Mouse (Mus musculus): ENCODE data around the gene Tmem219.

The Tmem219 gene

DNA sequence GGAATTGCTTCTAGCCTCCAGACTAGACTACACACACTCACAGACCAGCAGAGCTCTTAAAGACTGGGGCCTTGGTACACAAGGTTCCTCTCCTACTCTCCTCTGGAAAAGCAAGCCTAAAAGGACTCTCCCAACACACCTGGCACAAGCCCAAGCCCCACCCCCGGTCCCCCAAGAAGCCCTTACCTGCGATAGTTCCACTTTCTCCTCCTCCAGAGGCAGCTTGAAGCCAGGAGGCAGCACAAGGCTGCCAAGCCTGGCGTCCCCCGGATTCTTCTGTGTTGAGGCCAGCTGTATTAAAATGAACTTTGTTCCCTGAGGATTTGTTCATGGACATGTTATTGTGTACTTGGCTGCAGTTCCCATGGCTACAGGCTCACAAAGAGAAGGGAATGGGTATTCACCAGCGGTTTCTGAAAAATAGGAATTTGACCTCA, at the start of gene Tmem219:
Gene Tmem219, minus strand, starts transcription at position 294 of the 437 bp plus-strand sequence.
- no peak for DNase-seq (ENCODE audit: extremely low spot score, low read depth, low spot score)

DNA sequence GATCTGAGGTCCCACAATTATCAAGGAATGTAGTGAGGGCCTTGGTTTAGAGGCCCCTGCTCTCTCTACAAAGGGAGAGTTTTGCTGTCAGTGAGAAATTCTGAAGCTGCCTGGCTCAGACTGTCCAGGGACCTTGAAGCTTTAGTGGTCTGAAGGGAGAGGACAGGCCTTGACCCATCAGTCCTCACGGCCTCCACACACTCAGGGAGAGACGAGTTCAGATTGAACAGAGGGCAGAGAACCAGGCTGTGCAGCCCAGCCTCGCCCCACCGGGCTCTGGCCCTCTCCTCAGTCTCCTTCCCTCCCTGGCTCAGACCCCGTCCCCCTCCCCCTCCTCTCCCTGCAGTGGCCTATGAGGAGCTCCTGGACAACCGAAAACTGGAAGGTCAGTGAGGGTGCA, 44.6 kb upstream of the Tmem219 start:
- no peak for DNase-seq (ENCODE audit: extremely low spot score, low read depth, low spot score)

DNA sequence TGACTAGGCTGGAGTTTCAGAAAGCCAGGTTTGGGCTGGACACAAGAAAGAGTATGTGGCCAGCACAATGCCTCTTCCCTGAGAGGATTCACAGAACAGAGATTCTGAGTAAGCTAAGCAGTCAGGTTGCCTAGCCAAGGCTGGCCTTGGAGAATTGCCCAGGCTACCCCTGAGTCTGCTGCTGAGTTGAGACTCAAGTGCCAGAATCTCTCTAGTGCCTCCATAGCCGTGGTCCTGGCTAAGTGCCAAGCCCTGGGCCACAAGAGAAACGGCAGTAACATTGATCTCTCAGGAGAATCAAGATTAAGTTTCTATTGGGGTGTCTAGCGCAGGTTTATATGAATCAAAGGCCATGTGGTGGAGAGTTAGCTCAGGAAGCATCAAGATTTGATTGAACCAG, 42.9 kb upstream of the Tmem219 start:
- DNase-seq (ENCODE audit: extremely low spot score, low read depth, low spot score) = no peak

DNA sequence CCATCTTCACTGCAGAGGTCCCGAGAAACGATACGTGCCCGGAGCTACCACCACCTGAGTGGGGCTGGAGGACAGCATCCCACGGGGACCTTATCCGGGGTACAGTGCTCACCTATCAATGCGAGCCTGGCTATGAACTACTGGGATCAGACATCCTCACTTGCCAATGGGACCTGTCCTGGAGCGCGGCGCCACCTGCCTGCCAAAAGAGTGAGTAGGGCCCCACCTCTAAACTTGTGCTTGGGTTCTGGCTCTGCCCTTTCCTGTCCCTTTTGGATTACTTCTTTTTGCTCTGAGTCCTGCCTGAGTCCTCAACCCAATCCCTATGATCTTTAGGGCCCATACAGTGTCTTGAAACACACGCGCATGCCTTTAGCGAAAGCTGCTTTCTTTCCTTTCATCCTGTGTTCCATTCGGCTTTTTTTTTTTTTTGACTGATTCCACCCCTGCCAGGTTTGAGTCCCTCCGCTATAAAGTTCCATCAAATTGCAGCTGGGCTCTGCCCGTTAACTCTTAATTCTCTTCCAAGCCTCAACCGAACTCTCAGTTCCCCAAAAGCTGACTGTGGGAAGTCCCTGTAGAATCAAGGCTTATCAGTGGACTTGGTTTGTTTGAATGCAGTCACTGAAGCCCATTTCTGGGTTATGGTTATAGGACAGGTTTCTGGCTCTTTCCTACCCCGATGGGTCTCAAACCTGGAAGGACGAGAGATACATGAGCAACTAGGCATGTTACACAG, 41.0 kb upstream of the Tmem219 start:
- no peak for DNase-seq (ENCODE audit: extremely low spot score, low read depth, low spot score)

DNA sequence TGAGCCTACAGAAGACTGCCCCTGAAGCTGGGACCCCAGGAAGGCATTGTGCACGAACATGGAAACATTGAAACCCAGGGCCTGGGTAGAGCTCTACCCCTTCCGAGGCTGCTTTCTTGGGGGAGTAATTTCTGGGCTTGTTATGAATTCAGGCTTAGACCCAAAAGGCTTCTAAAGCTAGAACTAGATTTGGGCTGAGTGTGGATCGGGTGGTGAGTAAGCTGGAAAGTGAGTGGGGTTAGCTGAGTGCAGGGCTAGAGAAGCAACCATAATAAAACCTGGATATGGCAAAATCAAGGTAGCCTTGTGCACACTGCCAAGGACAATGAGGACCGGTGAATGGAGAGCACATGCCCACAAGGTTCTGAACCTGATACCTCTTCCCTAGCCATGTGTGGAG, 39.2 kb upstream of the Tmem219 start:
- DNase-seq (ENCODE audit: extremely low spot score, low read depth, low spot score) = no peak

DNA sequence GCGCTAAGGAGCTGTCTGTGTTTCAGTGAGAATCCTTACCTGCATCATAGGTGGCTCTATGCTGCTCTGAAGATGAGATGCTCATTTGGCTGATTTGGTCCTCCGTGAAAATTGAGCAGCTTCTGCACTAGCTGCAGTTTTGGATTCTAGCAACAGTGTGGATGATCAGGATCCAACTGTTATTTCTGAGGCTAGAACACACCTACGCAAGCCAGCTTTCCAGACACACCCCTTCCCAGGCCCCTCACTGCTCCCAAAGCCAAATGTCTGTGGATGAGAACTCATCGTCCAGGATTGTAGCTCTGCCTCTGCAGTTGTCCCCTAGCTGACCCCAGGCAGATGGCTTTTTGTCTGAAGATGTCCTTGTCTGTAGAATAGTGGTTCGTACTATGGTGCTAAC, 38.4 kb upstream of the Tmem219 start:
- DNase-seq (ENCODE audit: extremely low spot score, low read depth, low spot score) = no peak

DNA sequence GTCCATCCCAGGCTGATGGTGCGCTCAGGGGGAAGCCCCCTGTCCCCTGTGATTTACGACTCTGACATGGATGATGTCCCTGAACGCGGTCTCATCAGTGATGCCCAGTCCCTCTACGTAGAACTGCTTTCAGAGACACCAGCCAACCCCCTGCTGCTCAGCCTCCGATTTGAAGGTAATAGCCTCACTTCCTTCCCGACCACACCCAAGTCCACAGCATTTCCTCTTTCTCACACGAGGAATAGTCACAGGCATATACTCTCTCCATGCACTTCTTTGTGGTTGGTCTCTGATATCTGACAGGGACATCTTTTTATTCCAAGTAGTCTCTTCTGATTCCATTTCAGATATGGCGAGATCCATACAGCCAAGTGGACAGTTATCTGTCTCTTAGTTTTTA, 37.1 kb upstream of the Tmem219 start:
- no peak for DNase-seq (ENCODE audit: extremely low spot score, low read depth, low spot score)

DNA sequence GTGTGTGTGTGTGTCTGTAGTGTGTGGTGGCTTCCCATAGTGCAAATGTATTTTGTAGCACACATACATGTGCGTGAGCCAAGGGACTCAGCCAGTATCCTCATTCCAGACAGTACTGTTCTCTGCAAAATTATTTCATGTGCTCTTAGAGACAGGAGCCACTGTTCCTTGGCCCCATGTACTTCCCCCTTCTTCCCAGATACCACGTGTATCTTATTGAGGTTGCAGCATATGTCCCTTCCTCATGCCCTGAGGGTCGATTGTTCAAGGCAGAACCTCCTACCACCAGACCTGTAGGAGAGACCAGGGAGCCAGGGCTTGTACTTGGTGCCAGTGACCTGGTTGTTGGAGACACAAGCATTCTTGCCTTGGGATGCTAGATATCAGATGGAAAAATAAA, 32.4 kb upstream of the Tmem219 start:
- DNase-seq (ENCODE audit: extremely low spot score, low read depth, low spot score) = no peak

DNA sequence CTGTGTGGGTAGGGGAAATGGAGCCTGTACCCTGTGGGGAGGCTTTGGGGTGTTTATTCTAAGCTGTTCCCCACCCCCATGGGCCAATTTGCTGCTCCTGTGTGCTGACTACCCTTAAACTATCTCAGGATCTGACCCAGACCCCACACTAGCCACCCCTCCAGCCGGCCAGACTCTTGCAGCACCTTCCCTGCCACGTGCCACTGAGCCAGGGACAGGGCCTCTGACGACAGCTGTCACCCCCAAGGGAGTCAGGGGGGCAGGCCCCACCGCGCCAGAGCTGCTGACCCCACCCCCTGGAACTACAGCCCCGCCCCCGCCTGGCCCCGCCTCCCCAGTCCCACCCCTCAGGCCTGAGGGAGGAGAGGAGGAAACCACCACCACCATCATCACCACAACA, 29.9 kb upstream of the Tmem219 start:
- no peak for DNase-seq (ENCODE audit: extremely low spot score, low read depth, low spot score)

DNA sequence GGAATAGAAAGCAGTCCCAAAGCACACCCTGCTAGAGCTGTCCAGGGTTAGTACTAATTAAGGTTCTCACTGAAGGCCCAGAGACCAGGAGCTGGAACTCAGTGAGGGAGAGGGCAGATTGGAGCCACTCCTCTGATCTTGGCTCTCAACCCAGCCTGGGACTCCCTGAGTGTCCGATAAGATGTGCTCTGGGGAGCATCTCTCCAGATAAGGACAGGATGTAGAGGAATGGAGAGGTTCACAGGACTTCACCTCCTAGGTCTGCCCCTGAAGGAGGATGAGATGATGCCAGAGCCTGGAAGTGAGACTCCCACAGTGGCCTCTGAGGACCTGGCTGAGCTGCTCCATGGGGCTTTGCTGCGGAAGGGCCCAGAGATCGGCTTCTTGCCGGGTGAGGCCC, 29.0 kb upstream of the Tmem219 start:
- no peak for DNase-seq (ENCODE audit: extremely low spot score, low read depth, low spot score)

DNA sequence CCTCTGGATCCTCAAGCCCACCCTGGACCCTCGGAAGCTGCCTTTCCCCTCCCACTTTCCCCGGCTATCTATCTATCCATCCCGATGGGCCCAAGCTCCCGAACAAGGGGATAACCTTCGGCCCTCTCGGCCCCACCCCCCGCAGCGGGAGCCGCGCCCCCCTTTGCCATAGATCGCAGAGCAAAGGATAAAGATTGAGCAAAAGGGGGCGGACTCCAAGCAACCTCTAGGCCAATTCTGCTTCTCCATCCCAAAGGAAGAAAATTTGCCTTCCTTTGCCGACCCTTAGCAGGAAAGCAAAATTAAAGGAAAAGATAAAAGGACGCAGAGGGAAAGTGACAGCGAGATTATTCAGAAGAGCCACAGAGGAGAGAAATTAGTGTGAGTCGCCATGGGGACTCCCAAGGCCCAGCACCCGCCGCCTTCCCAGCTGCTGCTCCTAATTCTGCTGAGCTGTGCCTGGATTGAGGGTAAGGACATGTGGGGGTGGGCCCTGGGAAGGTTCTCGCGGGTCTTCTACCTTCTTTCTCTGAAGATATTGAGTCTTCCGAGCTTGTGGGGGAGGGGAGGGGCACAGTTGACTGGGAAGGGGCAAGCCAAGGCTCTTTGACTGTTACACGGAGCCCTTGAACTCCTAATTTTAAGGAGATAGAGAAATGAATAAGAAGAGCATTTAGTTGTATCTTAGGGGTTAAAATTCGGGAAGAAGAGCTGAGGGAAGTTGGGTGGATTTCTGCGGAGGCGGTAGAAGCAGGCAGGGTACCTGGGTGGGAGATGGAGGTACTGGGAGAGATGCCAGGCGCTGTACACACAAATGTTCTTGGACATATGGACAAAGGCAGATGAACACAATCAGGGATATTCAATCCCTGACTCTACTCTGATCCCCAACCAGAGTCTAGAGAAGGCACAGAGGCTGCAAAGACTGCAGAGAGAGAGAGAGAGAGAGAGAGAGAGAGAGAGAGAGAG, 28.2 kb upstream of the Tmem219 start:
- DNase-seq (ENCODE audit: extremely low spot score, low read depth, low spot score) = no peak

DNA sequence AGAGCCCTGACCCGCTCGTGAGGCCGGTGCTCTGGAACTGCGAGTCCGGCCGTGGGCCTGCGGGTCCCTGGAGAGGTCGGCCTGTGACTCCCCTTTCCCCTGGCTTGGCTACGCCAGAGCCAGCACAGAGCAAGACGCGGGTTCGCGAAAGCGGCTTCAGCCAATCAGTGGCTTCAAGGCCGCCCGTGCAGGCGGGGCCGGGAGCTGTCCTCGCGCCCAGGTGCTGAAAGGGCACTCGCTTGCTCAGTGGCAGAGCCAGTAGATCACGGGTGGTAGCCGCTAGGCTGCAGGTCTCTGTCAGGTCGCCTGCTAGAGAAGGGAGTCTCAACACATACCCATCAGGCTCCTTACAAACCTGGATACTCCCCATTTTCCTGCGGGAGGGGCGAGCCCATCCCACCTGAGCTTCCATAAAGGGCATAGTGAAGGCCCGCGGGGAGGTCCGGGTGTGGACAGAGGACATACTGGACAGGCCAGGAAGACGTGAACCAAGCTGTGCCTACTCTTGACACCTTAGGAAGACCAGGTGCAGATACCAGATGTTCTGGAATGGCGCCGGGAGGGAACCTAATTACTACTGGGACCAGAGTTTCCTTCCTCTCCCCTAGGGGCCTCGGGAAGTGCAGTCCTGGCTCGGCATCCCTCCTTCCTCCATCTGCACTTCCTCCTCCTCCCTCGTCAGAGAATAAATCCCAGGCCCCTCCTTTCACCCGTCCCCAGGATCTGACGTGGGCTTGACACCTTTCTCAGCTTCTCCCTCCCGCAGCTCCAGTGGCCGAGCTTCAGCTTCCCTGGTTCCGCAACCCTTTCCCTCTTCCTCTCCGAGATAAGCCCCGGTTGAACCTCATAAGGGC, 27.3 kb upstream of the Tmem219 start, which contains the start of gene Sez6l2:
Gene Sez6l2, plus strand, starts transcription at position 771 of the 854 bp plus-strand sequence.
- DNase-seq (ENCODE audit: extremely low spot score, low read depth, low spot score) = peak; percentile 57

DNA sequence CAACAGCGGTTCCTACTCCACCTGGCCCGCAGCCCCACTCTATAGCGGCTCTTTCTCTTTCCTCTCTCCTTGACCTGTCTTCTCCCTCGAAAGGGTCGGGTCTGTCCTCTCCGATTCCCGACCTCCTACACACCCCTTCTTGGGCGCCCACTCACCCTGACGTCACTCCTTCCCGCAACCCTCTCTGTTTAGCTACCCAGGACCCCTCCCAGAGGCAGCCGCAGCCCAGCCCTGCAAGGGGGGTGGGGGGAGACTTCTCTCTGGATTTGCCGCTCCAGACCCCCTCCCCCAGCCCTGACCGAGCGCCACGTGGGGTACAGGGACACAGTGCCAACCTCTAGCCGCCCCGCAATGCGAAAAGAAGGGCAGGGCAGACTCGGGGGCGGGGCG, 26.7 kb upstream of the Tmem219 start, which contains the start of gene Asphd1:
Gene Asphd1, minus strand, starts transcription at position 180 of the 390 bp plus-strand sequence.
- no peak for DNase-seq (ENCODE audit: extremely low spot score, low read depth, low spot score)

DNA sequence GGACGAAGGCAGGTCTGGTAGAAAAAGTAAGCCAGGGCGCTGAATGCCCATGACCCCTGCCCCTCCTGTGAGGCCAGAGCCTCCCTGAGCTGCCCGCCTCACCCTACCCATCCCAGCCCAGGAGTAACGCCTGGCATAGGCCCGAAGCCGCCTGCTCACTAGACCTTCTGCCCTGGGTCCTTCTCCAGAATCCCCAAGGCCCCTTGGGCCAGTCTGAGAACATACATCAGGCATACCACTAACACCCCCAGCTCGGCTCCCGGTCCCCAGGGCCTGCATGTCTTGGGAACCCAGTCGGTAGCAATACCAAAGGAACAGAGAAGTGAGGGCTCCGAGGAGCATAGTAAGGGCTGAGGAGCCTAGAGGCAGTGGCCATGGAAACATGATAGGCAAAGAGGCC, 25.9 kb upstream of the Tmem219 start:
- no peak for DNase-seq (ENCODE audit: extremely low spot score, low read depth, low spot score)

DNA sequence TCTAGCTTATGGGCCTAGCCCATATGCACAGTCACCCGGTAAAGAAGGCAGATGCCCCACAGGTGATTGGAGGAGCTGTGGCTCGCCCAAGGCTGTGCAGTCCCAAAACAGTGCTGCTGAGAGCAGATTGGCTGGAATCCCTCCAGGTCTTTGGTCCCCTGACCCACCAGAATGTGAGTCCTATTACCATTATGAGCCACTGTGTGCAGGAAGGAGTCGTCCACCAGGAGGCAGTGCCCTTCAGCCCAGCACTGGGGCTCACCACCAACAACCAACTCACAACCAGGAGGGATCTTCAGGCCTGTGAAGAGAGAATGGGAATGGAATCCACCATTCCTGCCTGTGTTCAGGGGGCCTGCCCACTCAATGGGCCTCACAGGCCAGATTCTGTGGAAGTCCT, 23.8 kb upstream of the Tmem219 start:
- no peak for DNase-seq (ENCODE audit: extremely low spot score, low read depth, low spot score)

DNA sequence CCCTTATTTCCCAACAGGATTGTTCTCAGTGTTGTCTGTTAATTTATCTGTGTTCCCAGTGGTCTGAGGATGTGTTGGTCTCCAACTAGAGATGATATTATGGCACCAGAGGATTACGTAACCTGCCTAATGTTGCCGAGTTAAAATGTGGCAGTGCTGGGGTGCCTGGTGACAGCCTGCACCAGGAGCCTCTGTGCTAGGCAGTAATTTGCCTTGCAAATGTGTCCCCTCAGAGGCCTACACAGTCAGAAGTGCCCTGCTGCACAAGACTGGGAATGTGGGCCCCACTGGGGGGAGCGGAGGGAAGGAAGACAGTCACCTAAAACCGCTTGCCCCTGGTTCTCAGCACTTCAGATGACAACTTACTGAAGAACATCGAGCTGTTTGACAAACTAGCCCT, 19.1 kb upstream of the Tmem219 start:
- no peak for DNase-seq (ENCODE audit: extremely low spot score, low read depth, low spot score)

DNA sequence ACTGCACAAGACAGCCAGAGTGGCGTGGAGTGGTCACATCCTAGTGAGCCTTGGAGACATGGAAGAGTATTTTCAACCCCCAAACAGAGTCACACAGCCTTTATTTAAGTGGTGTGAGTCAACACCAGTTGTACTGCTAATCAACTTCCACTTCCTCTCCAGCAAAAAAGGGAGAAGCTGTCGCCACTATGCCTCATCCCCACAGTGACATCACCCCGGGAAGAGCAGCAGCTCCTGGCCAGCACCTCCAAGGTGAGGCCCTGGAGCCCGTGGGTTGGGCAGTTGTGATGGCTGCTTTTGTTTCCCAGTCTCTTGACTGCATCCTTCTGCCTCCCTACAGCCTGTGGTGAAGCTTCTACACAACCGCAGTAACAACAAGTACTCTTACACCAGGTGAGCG, 18.5 kb upstream of the Tmem219 start:
- no peak for DNase-seq (ENCODE audit: extremely low spot score, low read depth, low spot score)

DNA sequence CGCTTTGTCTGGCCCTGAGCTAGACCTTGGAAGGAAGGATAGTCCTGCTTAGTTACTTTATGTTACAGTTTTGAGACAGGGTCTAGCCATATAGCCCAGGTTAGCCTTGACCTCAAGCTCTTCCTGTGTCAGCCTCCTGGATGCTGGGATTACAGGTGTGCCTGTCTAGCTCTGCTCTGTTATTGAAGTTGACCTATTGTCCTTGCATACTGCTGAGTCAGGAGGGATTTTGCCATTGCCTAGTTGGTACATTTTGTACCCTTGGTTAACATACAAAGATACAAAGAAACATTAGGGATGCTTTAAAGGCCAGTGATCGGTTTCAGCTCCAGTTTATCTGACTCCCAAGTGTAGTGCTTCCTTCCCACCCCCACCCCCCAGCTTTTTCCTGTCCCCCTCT, 9.9 kb upstream of the Tmem219 start:
- DNase-seq (ENCODE audit: extremely low spot score, low read depth, low spot score) = no peak

DNA sequence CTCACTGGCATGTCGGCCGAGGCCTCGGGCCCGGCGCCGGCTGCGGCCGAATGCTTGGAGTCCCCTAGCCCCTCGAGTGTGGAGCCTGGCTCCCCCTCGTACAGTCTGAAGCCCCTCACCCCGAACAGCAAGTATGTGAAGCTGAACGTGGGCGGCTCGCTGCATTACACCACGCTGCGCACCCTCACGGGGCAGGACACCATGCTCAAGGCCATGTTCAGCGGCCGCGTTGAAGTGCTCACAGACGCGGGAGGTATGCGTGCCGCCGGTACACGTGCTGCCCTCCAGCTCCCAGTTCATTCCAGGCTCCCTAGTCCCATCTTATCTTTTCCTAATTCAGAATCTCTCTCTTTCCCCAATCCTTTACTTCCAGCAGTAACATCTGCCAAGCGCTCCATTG, 6.3 kb upstream of the Tmem219 start:
- no peak for DNase-seq (ENCODE audit: extremely low spot score, low read depth, low spot score)

DNA sequence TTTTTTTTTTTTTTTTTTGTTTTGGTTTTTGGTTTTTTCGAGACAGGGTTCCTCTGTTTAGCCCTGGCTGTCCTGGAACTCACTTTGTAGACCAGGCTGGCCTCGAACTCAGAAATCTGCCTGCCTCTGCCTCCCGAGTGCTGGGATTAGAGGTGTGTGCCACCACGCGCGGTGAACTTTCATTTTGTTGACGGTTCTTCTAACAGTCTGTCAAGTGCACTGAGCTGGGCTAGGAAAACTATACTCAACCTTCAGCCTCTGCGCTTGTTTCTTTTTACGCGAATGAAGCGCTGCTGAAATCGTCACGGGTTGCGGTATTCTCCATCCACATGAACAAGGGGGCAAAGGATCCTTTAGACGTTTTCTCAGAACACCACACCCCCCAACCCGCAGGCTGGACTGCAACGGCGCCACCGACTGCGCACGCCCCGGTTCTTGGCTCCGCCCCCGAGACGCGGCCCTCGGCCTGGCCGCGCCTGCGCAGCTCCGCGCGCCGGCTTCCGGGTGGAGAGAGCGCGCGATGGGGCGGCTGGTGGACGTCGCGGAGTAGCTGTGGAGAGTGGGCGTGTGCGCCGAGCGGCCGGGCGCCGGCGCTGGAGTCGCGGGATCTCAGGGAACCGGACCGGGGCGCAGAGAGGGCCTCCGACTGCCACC, 5.8 kb upstream of the Tmem219 start, which contains the start of gene Kctd13:
Gene Kctd13, plus strand, starts transcription at position 496 of the 654 bp plus-strand sequence.
- peak; percentile 63 for DNase-seq (ENCODE audit: extremely low spot score, low read depth, low spot score)

All from hindlimb bud, embryonic 11.5 days (tissue).